Mouse (Mus musculus) cortical plate, adult 2 months (tissue): ENCODE measurements around the gene Krtap10-4.
"Not testable (repeated sequence)": the region's sequence is repeated elsewhere in the genome, so short reads cannot be mapped to it uniquely, and the experiment has no call there.

Source experiments
- CTCF ChIP-seq: fragments of 200-500 bp; IDR thresholded peaks from 2 replicates; pipeline ENCODE4 v1.5.1; 2011; ENCODE audit warnings: mild to moderate bottlenecking, control low read depth, low read length; ENCODE audit not compliant: insufficient read depth; ENCODE audit errors: extremely low read depth
- POLR2A ChIP-seq: fragments of 200-500 bp; IDR thresholded peaks from 2 replicates; pipeline ENCODE4 v1.6.1; 2011; ENCODE audit warnings: mild to moderate bottlenecking, low read length, control low read depth; ENCODE audit not compliant: insufficient read depth; ENCODE audit errors: extremely low read depth

- not testable (repeated sequence) for TF ChIP-seq POLR2A, CTCF
Observed at GRCm38 (mm10) chr10:77776844-77777243, 50.1 kb downstream of the Krtap10-4 start, which contains the start of gene Gm7138.
